Mouse (Mus musculus) heart, adult 8-10 months (tissue): Measurements from ENCODE around the gene Myh14. TPM values are rescaled to one million over a fixed set of nuclear protein-coding genes. Genes with fewer than 3 reads are reported as not detected.

Experiments used
- DNase-seq: peaks from one replicate; pipeline ENCODE4 v3.0.0; 2022; ENCODE audit warnings: low spot score
- total RNA-seq, 4 experiments: library from RNA; stranded (reverse); gene quantifications; 2 replicates each; pipeline ENCODE4 v1.2.4; 2022

Myh14 gene
- total RNA-seq, 4 experiments from 2014 or later = 88.0 to 111 (median 88.2) TPM

- DNase-seq = no peak
These were observed 89.0 kb downstream of the Myh14 start for GRCm38 (mm10) chr7:44581637-44582036.

GRCm38 (mm10) chr7:44576333-44576844, 94.3 kb downstream of the Myh14 start:
- no peak for DNase-seq

GRCm38 (mm10) chr7:44572956-44573484, 97.6 kb downstream of the Myh14 start:
- DNase-seq = no peak

DNA sequence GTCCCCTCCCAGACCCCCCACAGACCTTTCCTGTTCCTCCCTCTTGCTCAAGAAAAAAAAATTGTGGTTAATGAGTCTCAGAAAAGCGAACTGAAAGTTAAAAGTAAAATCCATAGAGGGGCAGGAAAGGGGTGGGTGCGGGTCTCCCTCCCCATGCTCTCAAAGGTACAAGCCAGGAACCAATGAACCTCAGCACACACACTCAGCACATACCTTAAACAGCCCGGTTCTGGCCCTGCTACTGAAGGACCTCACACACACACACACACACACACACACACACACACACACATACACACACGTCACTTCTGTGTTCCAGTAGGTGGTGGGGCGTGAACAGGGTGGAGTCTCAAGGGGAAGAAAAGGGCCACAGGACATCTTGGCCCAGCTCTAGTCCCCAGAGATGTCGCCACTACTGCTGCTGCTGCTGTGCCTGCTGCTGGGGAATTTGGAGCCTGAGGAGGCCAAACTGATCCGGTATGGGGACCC, 98.4 kb downstream of the Myh14 start, which contains the start of gene Napsa:
TSS of gene Napsa (plus strand) at position 168 of the 489 bp plus-strand sequence.
- DNase-seq = no peak

GRCm38 (mm10) chr7:44571811-44572210, 98.8 kb downstream of the Myh14 start:
- no peak for DNase-seq

DNA sequence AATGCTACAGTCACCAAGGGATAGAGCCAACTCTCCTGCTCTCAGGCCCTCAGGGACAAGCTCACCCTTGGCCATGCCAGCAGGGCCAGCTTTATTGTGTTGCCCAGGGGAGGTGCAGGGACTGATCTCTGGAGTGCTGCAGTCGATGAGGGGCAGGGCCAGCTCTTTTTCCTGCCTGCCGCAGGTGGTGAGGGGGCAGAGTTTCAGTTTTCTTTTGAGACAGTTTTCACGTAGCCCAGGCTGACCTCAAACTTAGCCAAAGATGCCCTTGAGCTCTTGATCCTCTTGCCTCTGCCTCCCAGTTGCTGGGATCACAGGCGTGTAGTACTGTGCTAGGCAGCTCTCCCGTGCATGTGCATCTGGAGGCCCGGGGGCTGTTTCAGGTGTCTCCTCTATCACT, 99.7 kb downstream of the Myh14 start:
- no peak for DNase-seq

DNA sequence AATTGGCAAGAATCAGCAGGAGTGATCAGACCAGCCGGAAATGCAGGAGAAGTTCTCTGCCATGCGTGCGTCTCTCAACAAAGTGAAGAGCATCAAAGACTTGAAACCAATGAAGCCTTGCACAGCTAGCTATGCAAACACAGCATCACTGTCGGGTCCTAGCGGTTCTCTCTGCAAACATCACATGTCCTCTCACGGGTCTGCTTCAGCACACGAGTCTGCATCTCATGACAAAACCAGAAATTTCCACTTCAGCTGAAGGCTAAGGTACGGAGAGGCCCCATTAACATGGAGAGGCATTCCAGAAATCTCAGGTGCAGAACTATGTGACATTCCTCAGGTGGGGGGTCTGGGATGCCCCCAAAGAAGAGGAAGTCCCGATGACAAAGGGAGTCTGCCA, 101.8 kb downstream of the Myh14 start:
- DNase-seq = no peak

- no peak for DNase-seq
These were observed 105.2 kb downstream of the Myh14 start for GRCm38 (mm10) chr7:44565414-44565813.

DNA sequence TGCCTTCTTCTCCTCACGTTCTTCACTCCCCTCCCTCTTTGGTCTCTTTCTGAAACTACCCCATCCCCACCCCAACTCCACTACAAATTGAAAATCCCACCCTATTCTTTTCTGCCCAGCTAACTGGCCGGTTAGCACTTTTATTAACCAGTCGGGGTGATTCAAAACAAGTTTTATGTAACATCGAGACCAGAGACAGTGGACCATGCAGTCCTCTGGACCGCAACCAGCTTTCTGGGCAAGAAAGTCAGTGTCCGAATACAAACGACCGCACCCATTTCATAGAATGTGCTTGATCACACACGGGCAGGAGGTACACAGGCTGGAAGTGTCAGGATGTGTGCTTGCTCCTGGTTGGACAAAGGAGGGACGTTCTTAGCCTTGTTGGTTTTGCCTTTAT, 106.2 kb downstream of the Myh14 start:
- DNase-seq = no peak

GRCm38 (mm10) chr7:44563284-44563683, 107.4 kb downstream of the Myh14 start:
- DNase-seq = no peak

GRCm38 (mm10) chr7:44560435-44561400, 109.9 kb downstream of the Myh14 start:
- DNase-seq = peak; percentile 64

- no peak for DNase-seq
These were observed 113.0 kb downstream of the Myh14 start for GRCm38 (mm10) chr7:44557629-44558028.

Other genes with a start within 250 kb of the Myh14 start
- gene Lrrc4b, start 241.8 kb downstream of the Myh14 start, total RNA-seq = 10 to 100 TPM; 33.5 to 37.9 (median 36.4) TPM
- 1 to 10 TPM in 1 of 4 experiments, under 1 TPM in 1, not detected in 2; 0.79 to 1.5 TPM for gene Aspdh, start 205.5 kb downstream of the Myh14 start, total RNA-seq
- 100 to 1,000 TPM; 109 to 130 (median 125) TPM for gene Josd2, start 202.9 kb downstream of the Myh14 start, total RNA-seq
- gene Emc10, start 174.3 kb downstream of the Myh14 start, total RNA-seq = 10 to 100 TPM; 73.8 to 84.8 (median 83.7) TPM
- gene Fam71e1, start 174.3 kb downstream of the Myh14 start, total RNA-seq = 1 to 10 TPM; 2.5 to 6.7 (median 3.3) TPM
- gene Mybpc2, start 146.2 kb downstream of the Myh14 start, total RNA-seq = 10 to 100 TPM; 14.6 to 21.4 (median 17.7) TPM
- 1 to 10 TPM in 1 of 4 experiments, under 1 TPM in 3; 0.13 to 1.3 (median 0.27) TPM for gene Spib, start 138.8 kb downstream of the Myh14 start, total RNA-seq
- 10 to 100 TPM; 13.4 to 15.9 (median 14.9) TPM for gene Pold1, start 122.0 kb downstream of the Myh14 start, total RNA-seq
- 10 to 100 TPM; 42.6 to 56.6 (median 45.5) TPM for gene Nr1h2, start 116.9 kb downstream of the Myh14 start, total RNA-seq
- gene Napsa, start 98.5 kb downstream of the Myh14 start, total RNA-seq = 1 to 10 TPM in 1 of 4 experiments, under 1 TPM in 3; 0.28 to 1.9 (median 0.37) TPM
- gene Kcnc3, start 80.2 kb downstream of the Myh14 start, total RNA-seq = 1 to 10 TPM; 2.7 to 4.0 (median 2.7) TPM
- not detected for gene Izumo2, start 37.9 kb upstream of the Myh14 start, total RNA-seq
- gene Vrk3, start 77.6 kb upstream of the Myh14 start, total RNA-seq = 10 to 100 TPM; 23.5 to 29.3 (median 27.3) TPM
- under 1 TPM in 2 of 4 experiments, not detected in 2; 0.06 to 0.09 TPM for gene Zfp473, start 80.2 kb upstream of the Myh14 start, total RNA-seq
- 10 to 100 TPM; 18.7 to 32.3 (median 24.4) TPM for gene Nup62, start 145.2 kb upstream of the Myh14 start, total RNA-seq
- 1 to 10 TPM in 2 of 4 experiments, under 1 TPM in 2; 0.35 to 1.2 (median 0.88) TPM for gene Il4i1, start 145.5 kb upstream of the Myh14 start, total RNA-seq
- 10 to 100 TPM; 55.1 to 71.1 (median 64.7) TPM for gene Atf5, start 145.8 kb upstream of the Myh14 start, total RNA-seq
- 10 to 100 TPM; 64.3 to 76.2 (median 70.5) TPM for gene Akt1s1, start 178.1 kb upstream of the Myh14 start, total RNA-seq
- gene Tbc1d17, start 178.2 kb upstream of the Myh14 start, total RNA-seq = 10 to 100 TPM; 40.7 to 59.5 (median 51.5) TPM
- gene Pnkp, start 186.3 kb upstream of the Myh14 start, total RNA-seq = 10 to 100 TPM; 17.8 to 20.6 (median 19.6) TPM
- gene Ptov1, start 198.9 kb upstream of the Myh14 start, total RNA-seq = 100 to 1,000 TPM; 178 to 199 (median 189) TPM
- 10 to 100 TPM; 79.8 to 88.1 (median 85.0) TPM for gene Med25, start 221.9 kb upstream of the Myh14 start, total RNA-seq
- gene Fuz, start 225.2 kb upstream of the Myh14 start, total RNA-seq = 10 to 100 TPM; 14.9 to 18.5 (median 17.4) TPM